Mouse (Mus musculus) megakaryocyte, embryonic 14.5 days (primary cell): Measurements from ENCODE around the gene Tmem200c.

Source experiments
- FLI1 ChIP-seq: IDR thresholded peaks from 2 replicates; pipeline ENCODE4 v1.6.1; 2012; ENCODE audit warnings: low read length, inconsistent platforms, mixed read lengths
- GATA1 ChIP-seq: IDR thresholded peaks from 3 replicates; pipeline ENCODE4 v1.6.1; 2012; ENCODE audit warnings: mixed read lengths, low read length, inconsistent platforms, borderline replicate concordance

- TF ChIP-seq GATA1 (no peak), FLI1 (no peak)
Observed at GRCm38 (mm10) chr17:68881725-68882524, 55.5 kb downstream of the Tmem200c start.
